Mouse (Mus musculus) liver, embryonic 13.5 days (tissue): Measurements from ENCODE around the gene Cemip. TPM values are rescaled to one million over a fixed set of nuclear protein-coding genes. Genes with fewer than 3 reads are reported as not detected.
"Not testable (repeated sequence)": the region's sequence is repeated elsewhere in the genome, so short reads cannot be mapped to it uniquely, and the experiment has no call there.

Experiments used
- ATAC-seq: fragments of 200-750 bp; cut with Nextera tagmentation; 2 replicates; pipeline ENCODE4 v1.8.0; 2017; ENCODE audit warnings: low read depth, mild to moderate bottlenecking, moderate number of reproducible peaks, moderate library complexity
- DNase-seq: peaks from one replicate; pipeline ENCODE4 v3.0.0; 2022
- H3K27ac ChIP-seq: fragments of 300-500 bp; sonication (generic); 2 replicates; pipeline ENCODE4 v1.5.1; 2015; ENCODE audit warnings: moderate library complexity, mild to moderate bottlenecking, inconsistent platforms
- H3K27me3 ChIP-seq: fragments of 300-500 bp; sonication (generic); 2 replicates; pipeline ENCODE4 v1.6.1; 2015; ENCODE audit warnings: mild to moderate bottlenecking, inconsistent platforms
- H3K36me3 ChIP-seq: fragments of 300-500 bp; sonication (generic); 2 replicates; pipeline ENCODE4 v1.6.1; 2015; ENCODE audit warnings: mild to moderate bottlenecking, inconsistent platforms
- H3K4me1 ChIP-seq: fragments of 300-500 bp; sonication (generic); replicated peaks from 2 replicates; pipeline ENCODE4 v1.6.1; 2015; ENCODE audit warnings: inconsistent platforms
- H3K4me2 ChIP-seq: fragments of 300-500 bp; sonication (generic); 2 replicates; pipeline ENCODE4 v1.6.1; 2015; ENCODE audit warnings: inconsistent platforms, mild to moderate bottlenecking, moderate library complexity
- H3K4me3 ChIP-seq: fragments of 300-500 bp; sonication (generic); replicated peaks from 2 replicates; pipeline ENCODE4 v1.5.1; 2015; ENCODE audit warnings: mild to moderate bottlenecking, inconsistent platforms
- H3K9ac ChIP-seq: fragments of 300-500 bp; sonication (generic); 2 replicates; pipeline ENCODE4 v1.6.1; 2015; ENCODE audit warnings: mild to moderate bottlenecking, inconsistent platforms
- H3K9me3 ChIP-seq: fragments of 300-500 bp; sonication (generic); replicated peaks from 2 replicates; pipeline ENCODE4 v1.6.1; 2016; ENCODE audit warnings: inconsistent platforms
- WGBS: fragments of 180-500 bp; shearing (Covaris S2); methylation state at CpG from one replicate; pipeline ENCODE4 v1.1.7; 2015; ENCODE audit not compliant: insufficient replicate concordance; 5-methylcytosine and 5-hydroxymethylcytosine counted together
- polyA plus RNA-seq: library from polyadenylated mRNA; unstranded; fragments of >200 nt; fragmentation: Nextera tagmentation; extraction: Ambion mirVana; gene quantifications from 2 replicates; pipeline ENCODE4 v1.2.1, GENCODE M21; 2015

The Cemip gene
- polyA plus RNA-seq, 1 experiment from 2014 or later, result 0.02 TPM

DNA sequence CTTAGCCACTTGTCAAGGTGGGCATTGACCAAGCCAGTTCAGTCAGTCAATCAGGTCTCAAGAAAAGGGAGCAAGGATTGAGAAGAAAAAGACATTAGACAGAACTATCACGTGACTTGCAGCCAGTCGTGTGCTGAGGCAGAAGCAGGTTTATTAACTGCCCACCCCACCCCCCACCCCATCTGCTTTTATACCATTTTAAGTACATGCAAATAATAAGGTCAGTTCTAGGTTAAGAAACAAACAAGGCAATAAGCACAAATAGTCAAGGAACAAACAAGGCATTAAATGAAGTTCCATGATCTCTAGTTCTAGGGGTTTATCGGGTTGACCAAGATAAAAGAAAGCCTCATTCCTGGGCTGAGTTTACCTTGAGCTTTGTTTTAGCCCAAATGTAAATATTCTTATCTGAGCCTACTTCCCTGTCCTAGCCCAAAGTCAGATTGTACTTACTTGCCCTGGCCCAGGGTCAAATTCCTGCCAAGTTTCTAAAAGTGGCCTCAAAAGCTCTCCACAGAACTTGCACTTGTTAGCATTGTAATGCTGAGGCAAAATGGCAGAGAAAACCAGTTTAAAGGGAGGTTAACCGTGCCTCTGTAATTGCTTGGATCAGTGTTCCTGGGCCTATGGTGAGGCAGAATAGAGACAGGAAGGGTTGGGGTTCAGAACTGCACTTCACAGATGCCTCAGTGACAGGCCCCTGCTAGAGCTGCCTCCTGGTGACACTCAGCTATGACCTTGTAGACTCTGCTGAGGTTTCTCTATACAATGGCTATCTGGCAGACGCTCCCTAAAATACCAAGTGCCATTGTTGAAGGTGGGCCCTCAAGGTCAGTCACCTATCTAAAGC, 183.8 kb downstream of the Cemip start:
- Histone ChIP-seq H3K9me3 (no peaks in the 10 kb centered on the region), H3K4me1 (peaks cover 49% of the 10 kb centered on the region), H3K9ac (no peak overlapping the region), H3K4me3 (no peak overlapping the region), H3K4me2 (no peak overlapping the region), H3K36me3 (peaks cover 43% of the 10 kb centered on the region), H3K27me3 (no peaks in the 10 kb centered on the region), H3K27ac (peak overlapping the region; percentile 37; the same call in 1 of the 2 replicates)
- WGBS, result 64% methylated on average over 5 of the region's 5 CpGs
- no peak for ATAC-seq
- DNase-seq, result no peak

DNA sequence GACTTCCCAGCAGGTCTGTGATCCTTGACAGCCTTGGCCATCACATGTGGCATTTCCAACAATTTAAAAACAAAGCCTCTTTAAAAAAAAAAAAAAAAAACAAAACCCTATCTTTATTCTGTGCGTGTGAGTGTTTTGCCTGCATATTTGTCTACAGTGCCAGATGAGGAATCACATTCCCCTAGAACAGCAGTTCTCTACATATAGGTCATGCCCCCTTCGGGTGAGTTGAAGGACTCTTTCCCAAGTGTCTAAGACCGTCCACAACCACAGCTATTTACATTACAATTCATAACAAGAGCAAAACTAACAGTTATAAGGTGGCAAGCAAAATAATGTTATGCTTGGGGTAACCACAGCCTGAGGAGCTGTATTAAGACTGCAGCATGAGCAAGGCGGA, 184.9 kb downstream of the Cemip start:
- DNase-seq (no peak), ATAC-seq (no peak)
- H3K4me3 ChIP-seq, result no peak overlapping the region
- H3K36me3 ChIP-seq, result peaks cover 52% of the 10 kb centered on the region
- H3K27ac ChIP-seq, result no peak overlapping the region
- no peak overlapping the region for H3K4me2 ChIP-seq
- 77% methylated on average over 4 of the region's 4 CpGs for WGBS
- peaks cover 59% of the 10 kb centered on the region for H3K4me1 ChIP-seq
- H3K9me3 ChIP-seq, result no peaks in the 10 kb centered on the region
- H3K27me3 ChIP-seq, result no peaks in the 10 kb centered on the region
- H3K9ac ChIP-seq, result no peak overlapping the region

- ATAC-seq, result no peak
- DNase-seq, result no peak
These were observed 185.8 kb downstream of the Cemip start for GRCm38 (mm10) chr7:83900519-83900918.

DNA sequence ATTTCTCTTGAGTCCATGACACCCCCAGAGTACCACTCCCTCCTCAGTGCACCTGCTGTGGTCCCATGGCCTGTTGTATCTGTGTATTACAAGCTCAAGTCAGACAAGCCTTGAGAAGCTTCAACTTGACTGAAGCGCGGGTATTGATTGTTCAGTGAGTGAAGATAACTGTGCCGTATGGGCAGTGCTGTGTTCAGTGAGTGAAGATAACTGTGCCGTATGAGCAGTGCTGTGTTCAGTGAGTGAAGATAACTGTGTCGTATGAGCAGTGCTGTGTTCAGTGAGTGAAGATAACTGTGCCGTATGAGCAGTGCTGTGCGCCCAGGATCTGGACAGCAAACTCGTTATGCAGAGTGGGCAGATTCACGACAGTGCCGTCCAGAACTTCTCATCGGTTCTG, 188.0 kb downstream of the Cemip start:
- Histone ChIP-seq H3K27me3 (no peaks in the 10 kb centered on the region), H3K36me3 (peaks cover 73% of the 10 kb centered on the region), H3K4me2 (peak overlapping the region; percentile 56), H3K27ac (peak overlapping the region; percentile 92), H3K4me3 (0 out of 2 replicates have a peak overlapping the region, but pooled peaks have one; percentile 18), H3K9me3 (no peaks in the 10 kb centered on the region), H3K4me1 (peaks cover 83% of the 10 kb centered on the region), H3K9ac (peak overlapping the region; percentile 44)
- 27% methylated on average over 11 of the region's 11 CpGs for WGBS
- ATAC-seq (peak; percentile 97), DNase-seq (peak; percentile 15)

More at GRCm38 (mm10) chr7:83900519-83900918, 185.8 kb downstream of the Cemip start:
- Histone ChIP-seq H3K9me3 (no peaks in the 10 kb centered on the region), H3K9ac (no peak overlapping the region), H3K27ac (no peak overlapping the region), H3K4me1 (peaks cover 68% of the 10 kb centered on the region), H3K36me3 (peaks cover 60% of the 10 kb centered on the region), H3K27me3 (no peaks in the 10 kb centered on the region), H3K4me3 (no peak overlapping the region), H3K4me2 (no peak overlapping the region)
- 79% methylated on average over 3 of the region's 3 CpGs for WGBS

GRCm38 (mm10) chr7:83896077-83896740, 190.1 kb downstream of the Cemip start:
- Histone ChIP-seq H3K9me3 (no peaks in the 10 kb centered on the region), H3K4me2 (no peak overlapping the region), H3K4me1 (peaks cover 78% of the 10 kb centered on the region), H3K27ac (peak overlapping the region; percentile 56), H3K27me3 (no peaks in the 10 kb centered on the region), H3K9ac (peak overlapping the region; percentile 27; the same call in 1 of the 2 replicates), H3K4me3 (no peak overlapping the region), H3K36me3 (peaks cover 66% of the 10 kb centered on the region)
- WGBS, result 42% methylated on average over 5 of the region's 5 CpGs
- no peak for DNase-seq
- no peak for ATAC-seq

- Histone ChIP-seq H3K9ac (peak overlapping the region; percentile 19), H3K4me3 (peak overlapping the region; percentile 28), H3K9me3 (no peaks in the 10 kb centered on the region), H3K27ac (peak overlapping the region; percentile 39; the same call in 1 of the 2 replicates), H3K36me3 (peaks cover 48% of the 10 kb centered on the region), H3K4me1 (peaks cover 74% of the 10 kb centered on the region), H3K4me2 (peak overlapping the region; percentile 80), H3K27me3 (no peaks in the 10 kb centered on the region)
- ATAC-seq (no peak), DNase-seq (no peak)
- 83% methylated on average over 1 of the region's 1 CpGs for WGBS
These were observed 192.0 kb downstream of the Cemip start for GRCm38 (mm10) chr7:83894348-83894747.

GRCm38 (mm10) chr7:83892333-83892669, 194.0 kb downstream of the Cemip start:
- Histone ChIP-seq H3K27me3 (no peaks in the 10 kb centered on the region), H3K27ac (peak overlapping the region; percentile 91), H3K36me3 (peaks cover 27% of the 10 kb centered on the region), H3K4me3 (peak overlapping the region; percentile 89), H3K9me3 (no peaks in the 10 kb centered on the region), H3K9ac (peak overlapping the region; percentile 90), H3K4me1 (peaks cover 73% of the 10 kb centered on the region), H3K4me2 (peak overlapping the region; percentile 80)
- DNase-seq, result no peak
- under 1% methylated on average over 21 of the region's 21 CpGs for WGBS
- ATAC-seq, result no peak

DNA sequence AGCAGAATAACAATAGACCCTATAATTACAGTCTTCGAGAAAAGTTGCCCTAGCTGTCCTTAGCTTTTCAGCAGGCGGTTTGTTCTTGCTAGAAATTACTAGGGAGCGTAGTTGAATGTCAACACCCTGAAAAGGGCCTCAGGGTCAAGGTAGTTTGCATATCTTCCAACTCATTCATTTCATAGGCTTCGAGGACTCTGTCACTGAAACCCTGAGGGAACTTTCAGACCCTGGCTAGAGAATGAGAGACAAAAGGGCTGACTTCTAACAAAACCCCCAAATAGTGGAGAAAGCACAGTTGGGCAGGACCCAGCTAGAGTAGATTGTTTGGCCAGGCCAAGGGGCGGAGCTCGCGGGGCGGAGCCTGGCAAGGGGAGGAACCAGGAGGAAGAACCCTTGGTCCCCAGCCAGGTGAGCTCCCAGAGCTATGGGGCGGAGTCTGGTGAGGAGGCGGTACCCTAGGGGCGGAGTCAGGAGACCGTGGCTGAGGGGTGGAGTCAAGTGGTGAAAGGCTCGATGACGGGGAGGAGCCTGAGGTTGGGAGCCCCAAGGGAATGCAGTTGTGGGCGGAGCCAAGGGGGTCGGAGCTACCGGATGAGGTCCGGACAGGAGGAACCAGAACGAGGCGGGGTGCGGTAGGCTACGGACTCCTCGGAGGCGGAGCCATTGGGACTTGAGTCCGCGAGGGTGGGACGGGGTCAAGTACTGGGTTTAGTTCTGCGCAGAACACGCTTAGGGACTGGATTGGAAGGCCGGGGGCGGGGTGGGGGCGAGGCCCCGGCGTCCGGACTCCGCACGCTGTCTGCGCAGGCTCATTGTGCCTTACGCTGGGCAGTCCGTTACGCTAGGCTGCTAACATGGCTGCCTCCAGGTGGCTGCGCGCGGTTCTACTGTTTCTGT, 194.6 kb downstream of the Cemip start:
- Histone ChIP-seq H3K4me3 (peak overlapping the region; percentile 89), H3K27me3 (no peaks in the 10 kb centered on the region), H3K9me3 (no peaks in the 10 kb centered on the region), H3K36me3 (peaks cover 24% of the 10 kb centered on the region), H3K4me1 (peaks cover 75% of the 10 kb centered on the region), H3K4me2 (peak overlapping the region; percentile 80), H3K27ac (peak overlapping the region; percentile 91), H3K9ac (peak overlapping the region; percentile 90)
- WGBS, result 4% methylated on average over 43 of the region's 44 CpGs
- DNase-seq (peak; percentile 100), ATAC-seq (peak; percentile 97)

GRCm38 (mm10) chr7:83889946-83890345, 196.4 kb downstream of the Cemip start:
- peaks cover 74% of the 10 kb centered on the region for H3K4me1 ChIP-seq
- H3K9ac ChIP-seq, H3K4me2 ChIP-seq, H3K4me3 ChIP-seq, H3K36me3 ChIP-seq, ATAC-seq, H3K27me3 ChIP-seq, H3K9me3 ChIP-seq, DNase-seq: not testable (repeated sequence)
- WGBS, result 89% methylated on average over 5 of the region's 5 CpGs
- peak overlapping the region; percentile 49 for H3K27ac ChIP-seq

DNA sequence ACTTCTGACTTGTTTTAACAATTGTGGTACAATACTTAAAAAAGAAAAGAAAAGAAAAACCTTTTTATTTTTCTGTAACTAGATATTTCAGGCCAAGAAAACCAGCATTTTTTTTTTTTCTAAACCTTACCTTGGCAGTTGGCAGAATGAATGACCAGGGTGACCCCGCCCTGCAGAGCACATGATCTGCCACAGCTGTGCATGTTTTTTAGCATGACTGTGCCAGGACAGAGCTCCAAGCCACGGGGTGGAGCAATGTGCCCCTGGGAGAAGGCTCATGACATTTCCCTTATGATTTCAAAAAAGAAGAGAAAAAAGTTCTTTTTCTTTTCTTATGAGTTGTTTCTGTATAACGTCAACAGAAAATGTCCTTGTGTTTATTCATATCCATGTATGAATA, 196.9 kb downstream of the Cemip start:
- peak overlapping the region; percentile 49 for H3K27ac ChIP-seq
- no peak for ATAC-seq
- DNase-seq, result peak; percentile 11
- no peaks in the 10 kb centered on the region for H3K27me3 ChIP-seq
- H3K4me3 ChIP-seq, result no peak overlapping the region
- H3K36me3 ChIP-seq, result peaks cover 1% of the 10 kb centered on the region
- WGBS, result 55% methylated on average over 3 of the region's 3 CpGs
- H3K9ac ChIP-seq, result no peak overlapping the region
- peaks cover 73% of the 10 kb centered on the region for H3K4me1 ChIP-seq
- no peaks in the 10 kb centered on the region for H3K9me3 ChIP-seq
- no peak overlapping the region for H3K4me2 ChIP-seq
